Mouse (Mus musculus) frontal cortex, adult 2 months (tissue): Measurements from ENCODE around the gene Cdc40. TPM values are rescaled to one million over a fixed set of nuclear protein-coding genes. Genes with fewer than 3 reads are reported as not detected.
"Not testable (repeated sequence)": the region's sequence is repeated elsewhere in the genome, so short reads cannot be mapped to it uniquely, and the experiment has no call there.

Source experiments
- DNase-seq, 2 experiments: peaks; one replicate each; pipeline ENCODE4 v3.0.0; 2022; ENCODE audit warnings: low spot score in 1 of 2; ENCODE audit errors: extremely low spot score in 1 of 2
- polyA plus RNA-seq: library from polyadenylated mRNA; depleted of rRNA; stranded (reverse); fragments of >200 nt; gene quantifications from 2 replicates; pipeline ENCODE4 v1.2.3, GENCODE M21; 2012

The Cdc40 gene
- polyA plus RNA-seq, 1 experiment, result 32.6 TPM

DNA sequence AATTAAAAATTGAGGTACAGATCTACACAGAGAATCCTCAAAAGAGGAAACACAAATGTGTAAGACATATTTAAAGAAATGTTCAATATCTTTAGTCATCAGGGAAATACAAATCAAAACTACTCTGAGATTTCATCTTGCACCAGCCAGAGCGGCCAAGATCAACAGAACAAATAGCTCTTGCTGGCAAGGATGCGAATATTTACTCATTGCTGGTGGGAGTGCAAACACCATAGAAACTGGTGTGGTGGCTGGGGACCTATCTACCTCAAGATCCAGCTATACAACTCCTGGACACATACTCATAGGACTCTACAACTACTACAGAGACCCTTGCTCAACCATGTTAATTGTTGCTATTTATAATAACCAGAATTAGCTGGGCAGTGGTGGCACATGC lies 11.8 kb downstream of the Cdc40 start:
- DNase-seq, result no peak

DNA sequence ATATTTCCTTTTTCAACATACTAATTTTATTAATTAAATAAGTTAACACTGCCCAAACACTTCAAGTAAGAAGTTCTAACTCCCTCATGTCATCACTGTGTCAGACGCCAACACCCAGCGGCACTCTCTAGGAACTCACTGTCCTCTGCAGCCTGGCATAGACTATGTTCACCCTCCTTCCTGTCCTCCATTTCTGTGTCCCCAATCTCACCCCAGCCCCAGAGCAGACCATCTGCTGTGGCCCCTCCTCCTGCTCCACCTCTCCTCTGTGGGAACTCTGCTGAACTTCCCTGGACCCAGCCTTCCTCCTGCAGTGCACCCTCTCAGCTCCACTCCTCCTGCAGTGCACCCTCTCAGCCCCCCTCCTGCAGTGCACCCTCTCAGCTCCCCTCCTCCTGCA lies 15.0 kb downstream of the Cdc40 start:
- no peak for DNase-seq

DNA sequence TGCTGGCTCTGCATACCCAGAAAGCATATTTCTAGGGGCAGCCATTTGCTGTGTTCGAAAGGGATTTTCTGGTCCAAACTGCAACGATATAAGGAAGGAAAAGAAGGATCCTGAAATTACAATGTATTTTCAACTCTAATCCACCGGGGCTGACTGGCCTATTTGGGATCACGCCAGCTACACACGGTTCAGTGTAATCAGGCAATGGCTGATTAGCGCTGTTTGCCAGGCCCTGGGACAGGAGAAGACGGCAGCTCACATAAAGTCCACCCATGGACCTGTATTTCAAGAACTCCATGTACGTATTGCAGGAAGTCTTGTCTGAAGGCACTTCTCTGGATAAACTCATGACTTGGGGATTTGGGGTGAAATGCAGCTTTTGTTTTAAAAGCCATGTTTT lies 25.5 kb downstream of the Cdc40 start:
- DNase-seq, result no peak

DNA sequence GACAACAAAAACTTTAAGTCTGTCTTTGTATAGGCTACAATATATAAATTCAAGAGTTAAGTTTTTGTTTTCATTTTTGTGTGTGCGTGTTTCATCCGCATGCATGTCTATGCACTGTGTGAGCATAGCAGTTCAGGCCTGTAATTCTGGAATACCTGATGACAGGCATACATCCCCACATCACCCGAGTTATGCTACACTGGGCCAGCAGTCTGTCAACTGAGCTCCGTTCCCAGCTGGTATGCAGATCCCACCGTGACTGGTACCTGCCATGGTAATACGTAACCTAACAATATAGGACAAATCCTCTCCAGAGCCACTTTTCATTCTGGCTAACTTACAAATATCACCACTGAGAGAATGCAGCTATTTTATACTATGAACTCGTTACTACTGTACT lies 26.4 kb downstream of the Cdc40 start:
- no peak for DNase-seq

DNA sequence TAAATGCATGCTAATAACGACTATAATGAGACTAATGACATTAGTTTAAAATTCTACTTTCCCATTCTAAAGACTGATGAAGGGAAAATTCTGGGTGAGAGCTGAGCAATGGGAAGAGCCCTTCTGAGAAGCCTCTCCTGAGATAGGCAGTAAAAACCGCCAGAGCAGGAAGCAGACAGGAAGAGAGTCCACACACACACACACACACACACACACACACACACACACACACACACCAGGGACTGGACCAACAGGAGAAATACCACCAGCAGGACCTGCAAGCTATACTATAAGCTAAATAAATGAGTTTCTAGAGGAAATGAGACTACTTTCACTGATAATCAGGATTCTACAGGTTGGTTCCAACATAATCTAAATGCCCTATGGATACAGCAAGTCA lies 27.5 kb downstream of the Cdc40 start:
- no peak for DNase-seq

DNA sequence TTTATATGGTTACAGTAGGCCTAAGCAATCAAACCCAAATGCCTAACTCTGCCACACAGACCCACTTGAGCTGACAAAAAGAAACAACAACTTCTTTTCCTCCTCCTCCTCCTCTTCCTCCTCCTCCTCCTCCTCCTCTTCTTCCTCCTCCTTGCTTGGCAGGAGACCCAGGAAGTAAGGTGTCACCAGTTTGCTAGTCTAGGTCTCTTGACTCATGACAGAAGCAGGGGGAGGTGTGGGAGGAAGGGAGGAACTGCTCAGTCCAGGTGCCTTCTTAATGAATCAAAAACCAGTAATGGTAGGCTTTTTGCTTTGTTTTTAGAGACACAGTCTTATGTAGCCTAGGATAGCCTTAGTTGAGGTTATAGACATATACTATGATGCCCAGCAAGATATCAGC lies 32.0 kb downstream of the Cdc40 start:
- no peak for DNase-seq

DNA sequence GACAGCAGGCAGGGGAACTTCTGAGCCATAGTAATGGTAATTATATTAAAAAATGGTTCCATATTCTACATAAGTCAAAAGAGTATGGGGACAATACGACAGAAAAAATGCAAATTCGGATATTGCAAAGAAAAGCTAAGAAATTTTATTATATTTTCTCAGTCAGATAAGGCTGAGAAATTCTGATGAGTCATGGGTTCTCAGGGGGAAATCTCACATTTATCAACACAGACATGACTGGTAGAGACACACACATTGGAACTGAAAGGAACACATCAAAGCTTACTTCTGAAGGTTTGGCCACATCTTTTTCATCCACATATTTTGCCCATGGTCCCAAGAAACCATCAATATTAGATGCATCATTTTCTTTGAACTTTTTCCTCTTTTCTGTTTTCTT lies 32.5 kb downstream of the Cdc40 start:
- no peak for DNase-seq

DNA sequence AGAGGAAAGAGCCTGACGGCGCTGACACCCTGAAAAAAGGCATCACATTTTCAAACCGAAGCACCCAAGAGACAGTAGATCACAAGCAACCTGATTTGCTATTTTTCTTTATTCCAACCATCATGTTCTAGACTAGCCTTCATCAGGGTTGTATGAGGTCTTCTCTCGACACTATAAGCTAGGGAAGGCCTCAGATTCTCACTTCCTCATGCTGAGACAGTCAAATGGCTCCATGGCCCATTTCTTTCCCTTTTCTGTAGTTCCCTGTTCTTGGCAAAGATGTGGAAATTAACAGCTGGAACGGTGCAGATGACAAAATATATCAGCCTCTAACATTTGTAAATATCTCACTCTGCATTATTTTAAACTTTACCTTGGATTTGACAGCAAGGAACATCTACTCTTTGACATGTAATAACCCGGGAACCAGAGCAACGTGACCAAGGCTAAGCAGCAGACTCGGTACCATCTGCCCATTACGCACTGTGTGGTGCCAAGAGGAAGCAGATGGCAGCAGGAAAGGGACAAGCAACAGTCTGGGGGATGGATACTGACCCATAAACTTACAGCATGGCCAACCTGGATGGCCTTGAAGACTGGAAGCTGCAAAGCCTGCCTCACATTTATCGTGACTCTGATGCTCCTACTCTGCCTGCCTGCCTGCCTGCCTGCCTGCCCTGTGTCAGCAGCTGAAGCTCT lies 35.8 kb downstream of the Cdc40 start:
- DNase-seq, result no peak

DNA sequence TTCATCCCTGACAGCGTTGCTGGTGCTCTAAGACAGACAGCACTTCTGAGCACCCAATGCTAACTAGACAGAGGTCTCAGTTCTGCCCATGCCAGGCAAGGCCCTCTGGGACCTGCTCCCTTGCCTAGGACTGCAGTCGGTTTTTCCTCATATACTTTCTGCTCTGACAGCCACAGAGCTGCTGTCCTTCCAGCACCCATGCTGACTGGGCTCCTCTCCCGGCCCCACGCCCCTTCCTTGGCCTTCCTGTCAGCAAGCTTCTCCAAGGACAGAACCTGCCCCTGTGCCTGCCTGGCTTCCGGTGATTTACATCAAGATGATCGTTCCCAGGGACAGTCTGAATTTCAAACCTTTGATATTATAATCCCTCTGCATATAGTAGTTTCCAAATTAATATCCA lies 37.5 kb downstream of the Cdc40 start:
- DNase-seq, result no peak

DNA sequence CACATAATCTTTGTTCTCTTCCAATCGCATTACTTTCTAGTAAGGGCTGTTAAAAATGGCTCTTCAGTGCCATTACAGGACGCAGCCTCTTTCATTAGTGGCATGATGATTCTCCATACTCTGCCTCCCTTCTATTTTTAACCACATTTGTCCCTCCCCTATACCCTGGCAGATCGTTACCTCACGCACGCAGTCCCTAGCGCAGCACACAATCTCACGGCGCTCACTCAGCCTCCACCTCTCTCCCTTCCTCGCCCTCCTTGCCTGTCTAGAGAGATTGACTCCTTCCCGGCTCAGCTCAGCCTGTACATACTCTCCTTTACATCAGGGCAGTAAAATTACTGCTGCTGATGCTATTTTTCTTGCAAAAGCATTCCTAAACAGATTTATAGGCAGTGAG lies 38.6 kb downstream of the Cdc40 start:
- DNase-seq, result no peak

DNA sequence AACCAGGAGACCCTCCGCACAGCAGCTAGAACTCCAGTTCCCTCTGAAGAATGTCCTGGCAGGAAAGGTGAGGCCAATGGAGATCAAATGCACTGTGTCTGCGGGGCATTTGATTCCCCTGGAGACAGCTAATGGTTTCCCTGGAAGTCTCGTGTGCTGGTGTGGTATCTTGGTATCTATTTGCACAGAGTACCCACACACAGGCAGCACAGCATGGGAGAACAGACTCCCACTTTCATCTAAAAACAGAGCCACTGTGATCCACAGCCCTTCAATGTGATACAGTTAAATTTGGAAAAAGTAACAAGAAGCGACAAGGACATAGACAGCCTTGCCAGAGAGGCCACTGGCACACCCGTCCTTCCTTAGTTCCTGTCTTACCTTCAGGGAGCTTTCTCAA lies 39.3 kb downstream of the Cdc40 start:
- peak; percentile 63 to 65 for DNase-seq

DNA sequence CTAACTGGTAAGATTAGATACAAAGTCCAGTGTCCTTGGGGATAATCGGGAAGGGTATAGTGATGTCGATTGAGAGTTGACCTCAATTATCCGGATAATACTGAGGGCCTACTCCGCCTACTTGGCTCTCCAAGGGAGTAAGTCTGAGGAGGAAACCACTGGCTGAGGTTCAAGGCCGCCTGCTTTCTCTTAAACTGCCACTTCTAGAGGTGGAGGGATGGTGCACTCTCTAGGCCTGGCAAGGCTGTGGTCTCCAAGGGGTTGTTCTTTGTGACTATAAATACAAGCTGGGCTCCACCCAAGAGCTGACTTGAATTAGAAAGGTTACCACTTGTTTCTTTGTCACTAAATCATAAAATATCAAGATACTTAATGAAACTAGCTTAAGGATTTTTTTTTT lies 43.0 kb downstream of the Cdc40 start:
- no peak for DNase-seq

DNA sequence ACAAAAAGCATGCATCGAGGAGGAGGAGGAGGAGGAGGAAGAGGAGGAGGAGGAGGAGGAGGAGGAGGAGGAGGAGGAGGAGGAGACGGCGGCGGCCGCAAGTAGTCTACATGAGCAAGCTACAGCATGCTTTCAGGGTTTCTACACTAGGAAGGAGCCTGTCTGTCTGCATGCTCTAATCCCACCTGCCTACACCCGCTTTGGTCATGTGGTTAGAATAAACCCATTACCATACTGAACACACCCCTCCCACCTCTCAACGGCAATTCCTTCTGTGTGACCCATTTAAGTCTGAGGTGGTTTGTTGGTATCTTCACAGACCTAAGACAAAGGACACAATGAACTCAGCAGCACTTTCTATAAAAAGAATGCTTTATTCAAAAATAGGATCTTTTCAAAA lies 51.8 kb downstream of the Cdc40 start:
- no peak for DNase-seq

DNA sequence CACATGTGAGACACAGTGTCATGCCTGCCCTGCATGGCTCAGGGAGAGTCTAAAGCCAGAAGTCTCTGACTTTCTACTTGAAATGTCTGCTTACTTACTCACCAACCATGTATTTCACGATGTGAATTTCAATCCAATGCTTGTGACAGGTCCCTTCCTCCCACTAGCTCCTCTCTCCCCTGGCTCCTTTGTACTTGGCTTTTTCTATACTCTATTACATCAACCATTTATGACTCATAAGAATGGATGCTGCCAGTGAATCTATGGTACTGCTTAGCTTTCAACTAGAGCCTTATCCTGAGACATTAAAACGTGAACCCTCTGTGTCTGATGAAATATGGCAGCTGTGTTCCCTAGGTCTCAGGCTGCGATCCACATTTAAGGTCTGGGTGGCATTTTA lies 52.8 kb downstream of the Cdc40 start:
- peak in 1 of 2 experiments; percentile 56 for DNase-seq

DNA sequence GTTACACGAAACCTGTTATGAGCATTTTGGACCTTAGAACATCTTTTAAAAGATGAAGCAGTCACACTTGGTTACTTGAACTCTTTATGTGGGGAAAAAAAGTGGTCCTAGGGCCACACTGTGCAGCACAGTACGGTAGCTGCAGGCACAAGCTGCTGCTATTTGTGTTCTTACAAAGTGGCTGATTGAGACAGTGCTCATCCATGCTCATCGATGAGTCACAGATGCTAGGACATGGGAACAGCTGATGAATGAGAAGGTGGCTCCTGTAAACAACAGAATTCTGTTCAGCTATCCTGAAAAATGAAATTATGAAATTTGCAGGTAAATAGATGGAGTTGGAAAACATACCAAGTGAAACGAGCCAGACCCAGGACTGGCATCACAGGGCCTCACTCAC lies 55.4 kb downstream of the Cdc40 start:
- peak in 1 of 2 experiments; percentile 46 for DNase-seq

DNA sequence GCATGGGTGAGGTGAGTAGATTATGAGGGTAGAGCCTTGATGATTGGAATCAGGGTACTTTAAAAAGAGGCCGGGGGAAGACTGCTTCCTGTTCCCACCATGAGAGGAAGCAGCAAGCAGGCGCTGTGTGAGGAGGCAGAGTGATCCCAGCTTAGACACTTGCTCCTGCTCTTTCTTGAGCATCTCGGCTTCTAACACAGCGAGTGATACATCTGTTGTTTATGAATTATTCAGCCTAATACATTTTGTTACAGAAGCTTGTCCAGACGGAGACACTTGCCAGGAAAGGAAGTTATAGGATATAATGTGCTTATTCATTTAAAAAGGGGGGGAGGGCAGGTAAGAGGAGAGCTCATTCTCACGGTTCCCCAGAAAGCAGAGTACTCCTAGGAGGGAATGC lies 57.2 kb downstream of the Cdc40 start:
- peak in 1 of 2 experiments; percentile 55 for DNase-seq

DNA sequence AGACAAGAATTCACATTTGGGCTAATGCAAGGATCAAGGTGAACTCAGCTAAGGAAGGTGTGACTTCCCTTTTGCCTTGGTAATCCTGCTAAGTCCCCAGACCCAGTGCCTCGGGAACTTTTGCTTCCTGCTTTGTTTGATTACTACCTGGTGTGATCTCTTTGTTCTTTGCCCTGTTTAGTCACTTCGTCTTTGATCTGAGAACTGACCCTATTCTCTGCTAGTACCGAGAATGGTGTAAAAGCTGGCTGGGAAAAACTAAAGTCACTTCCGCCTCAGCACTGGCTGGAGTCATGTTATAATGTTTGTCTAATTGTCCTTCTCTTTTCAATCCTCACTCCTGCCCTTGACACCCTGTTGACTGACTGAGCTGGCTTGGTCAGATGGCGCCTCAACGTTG lies 66.6 kb downstream of the Cdc40 start:
- DNase-seq, result no peak

DNA sequence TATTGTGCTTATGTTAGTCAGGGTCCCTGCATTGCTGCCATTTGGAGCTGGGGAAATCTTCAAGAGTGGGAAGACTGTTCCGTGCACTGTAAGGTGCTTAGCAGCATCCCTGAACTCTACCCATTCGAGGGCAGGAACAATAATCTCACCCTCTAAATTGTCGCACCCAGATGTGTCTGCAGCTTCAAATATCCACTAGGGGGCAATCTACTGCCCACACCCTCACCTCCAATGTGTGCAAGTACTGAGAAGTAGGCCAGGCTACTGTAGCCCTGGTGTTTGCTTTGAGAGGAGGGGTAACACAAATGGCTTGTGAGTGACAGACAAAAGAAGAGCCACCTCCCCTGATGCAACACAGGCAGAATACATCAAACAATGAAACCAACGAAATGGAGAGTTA lies 69.5 kb downstream of the Cdc40 start:
- DNase-seq, result no peak

DNA sequence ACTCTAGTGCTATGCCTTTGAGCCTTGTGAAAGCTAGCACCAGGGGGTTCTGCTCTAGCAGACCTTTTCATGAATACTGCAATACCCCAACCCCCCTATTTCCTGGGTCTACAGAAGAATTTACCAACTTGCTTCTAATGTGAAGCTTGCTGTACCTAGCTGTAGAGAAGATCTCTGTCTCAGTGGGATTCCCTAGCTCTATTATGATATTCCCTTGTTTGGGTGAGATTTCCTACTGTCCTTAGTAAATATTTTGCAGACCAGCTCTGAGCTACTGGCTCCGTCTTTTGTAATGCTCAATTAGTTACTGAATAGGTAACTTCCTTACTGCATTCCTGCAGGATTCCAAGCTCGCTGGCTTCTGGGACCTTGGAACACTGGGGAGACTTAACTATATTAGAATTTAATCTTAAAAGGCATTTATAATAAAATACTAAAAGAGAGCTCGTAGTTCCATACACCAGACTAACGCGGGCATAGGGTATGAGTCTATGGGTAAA lies 73.7 kb downstream of the Cdc40 start:
- DNase-seq, result not testable (repeated sequence)

DNA sequence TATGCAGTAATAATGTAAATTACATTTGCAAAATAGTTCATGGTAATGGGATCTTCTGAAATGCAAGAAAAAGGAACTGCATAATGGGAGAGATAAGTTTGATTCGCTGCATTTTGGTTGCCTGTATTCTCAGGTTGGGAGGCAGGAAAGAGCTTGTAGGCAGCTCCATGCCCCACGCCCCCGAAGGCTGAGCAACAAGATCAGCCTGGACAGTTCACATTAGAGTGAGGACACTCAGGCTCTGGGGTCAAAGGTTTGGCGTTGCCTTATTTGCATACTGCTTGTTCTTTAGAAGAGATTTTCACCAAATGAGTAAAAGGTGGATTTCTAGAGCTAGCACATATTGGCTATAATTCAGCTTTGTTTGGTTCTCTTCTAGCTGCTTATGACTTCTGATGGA lies 76.9 kb downstream of the Cdc40 start:
- DNase-seq, result no peak

DNA sequence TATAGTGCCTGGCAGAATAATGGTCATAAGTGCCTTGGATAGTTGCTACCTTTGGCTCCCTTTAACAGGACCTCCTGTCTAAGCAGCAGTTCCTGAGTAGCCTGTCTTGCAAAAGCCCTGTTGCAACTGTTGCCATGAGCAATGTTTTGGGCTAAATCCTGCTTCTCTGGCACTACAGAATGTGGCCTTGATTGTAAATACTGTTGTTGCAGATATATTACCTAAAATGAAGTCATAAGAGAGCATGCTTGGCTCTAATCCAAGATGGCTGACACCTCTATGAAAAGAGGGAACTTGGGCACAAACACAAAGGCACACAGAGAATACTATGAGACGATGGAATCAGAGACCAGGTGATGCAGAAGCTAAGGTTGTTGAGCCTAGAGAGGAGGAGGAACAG lies 77.9 kb downstream of the Cdc40 start:
- no peak for DNase-seq

DNA sequence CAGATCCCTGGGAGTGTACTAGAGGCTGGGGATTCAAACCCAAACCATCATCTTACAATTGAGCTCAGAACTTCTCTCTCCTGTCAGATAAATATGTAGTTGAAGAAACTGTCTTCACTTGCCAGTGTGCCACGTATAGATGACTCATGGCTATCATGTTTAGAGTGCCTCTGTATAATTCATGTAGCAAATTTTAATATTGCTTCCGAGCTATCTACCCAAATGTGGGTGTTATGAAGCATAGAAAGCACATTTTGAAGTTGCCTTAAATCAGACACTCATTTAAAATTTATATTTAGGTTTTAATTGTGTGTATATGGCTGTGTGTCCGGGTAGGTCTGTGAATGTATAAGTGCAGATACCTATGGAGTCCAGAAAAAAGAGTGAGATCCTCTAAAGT lies 91.0 kb downstream of the Cdc40 start:
- DNase-seq, result peak in 1 of 2 experiments; percentile 50

DNA sequence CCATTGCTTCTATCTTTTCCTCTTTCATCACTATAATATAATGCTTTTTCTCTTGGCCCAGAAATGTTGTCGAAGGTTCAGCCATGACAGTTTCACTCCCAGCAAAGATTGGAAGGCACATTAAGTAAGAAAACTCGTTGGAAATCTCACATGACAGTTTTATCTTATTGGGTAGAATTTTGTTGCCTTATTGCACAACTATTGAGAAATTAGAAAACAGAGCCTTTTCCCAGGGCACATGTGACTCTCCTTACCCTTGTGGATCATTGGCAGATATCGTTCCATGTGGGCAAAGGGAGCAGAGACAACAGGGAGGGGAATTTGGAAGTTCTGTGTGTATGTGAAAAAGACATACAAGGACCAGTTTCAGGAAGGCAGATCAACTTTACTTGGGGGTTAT lies 92.7 kb downstream of the Cdc40 start:
- DNase-seq, result no peak
